Mouse (Mus musculus) kidney, adult 2 months (tissue): Measurements from ENCODE around the gene Gm12166. TPM values are rescaled to one million over a fixed set of nuclear protein-coding genes. Genes with fewer than 3 reads are reported as not detected.

Experiments
- DNase-seq: peaks from one replicate; pipeline ENCODE4 v3.0.0; 2021
- H3K27ac ChIP-seq: fragments of 200-500 bp; 2 replicates; pipeline ENCODE4 v1.5.1; 2012; ENCODE audit warnings: low read depth, low read length, control low read depth, inconsistent platforms; ENCODE audit not compliant: insufficient read depth
- H3K27me3 ChIP-seq: fragments of 200-500 bp; replicated peaks from 2 replicates; pipeline ENCODE4 v1.6.1; 2012; ENCODE audit warnings: mild to moderate bottlenecking, moderate library complexity, low read length, inconsistent platforms; ENCODE audit not compliant: control insufficient read depth, insufficient read depth
- H3K36me3 ChIP-seq: fragments of 200-500 bp; 2 replicates; pipeline ENCODE4 v1.6.1; 2012; ENCODE audit warnings: mild to moderate bottlenecking, moderate library complexity, low read length, inconsistent platforms; ENCODE audit not compliant: control insufficient read depth, insufficient read depth
- H3K4me1 ChIP-seq: fragments of 200-500 bp; 2 replicates; pipeline ENCODE4 v1.6.1; 2011; ENCODE audit warnings: low read length; ENCODE audit not compliant: control insufficient read depth, insufficient read depth
- H3K4me3 ChIP-seq: fragments of 200-500 bp; 2 replicates; pipeline ENCODE4 v1.5.1; 2011; ENCODE audit warnings: mild to moderate bottlenecking, low read depth, low read length, control low read depth; ENCODE audit not compliant: insufficient read depth
- CTCF ChIP-seq: fragments of 200-500 bp; conservative IDR thresholded peaks from 2 replicates; pipeline ENCODE4 v1.5.1; 2011; ENCODE audit warnings: low read depth, mild to moderate bottlenecking, control low read depth, low read length, moderate library complexity, mixed read lengths; ENCODE audit not compliant: insufficient read depth, insufficient read length
- POLR2A ChIP-seq: fragments of 200-500 bp; IDR thresholded peaks from one replicate; pipeline ENCODE4 v1.6.1; 2011; ENCODE audit warnings: low read depth, low read length, control low read depth
- WGBS: fragments of 180-500 bp; shearing (Covaris S2); methylation state at CpG from one replicate; pipeline ENCODE4 v1.1.7; 2018; 5-methylcytosine and 5-hydroxymethylcytosine counted together
- polyA plus RNA-seq: library from polyadenylated mRNA; depleted of rRNA; stranded (reverse); fragments of >200 nt; gene quantifications from 2 replicates; pipeline ENCODE4 v1.2.3, GENCODE M21; 2012

Gm12166 gene
- polyA plus RNA-seq, 1 experiment = 9.6 TPM

DNA sequence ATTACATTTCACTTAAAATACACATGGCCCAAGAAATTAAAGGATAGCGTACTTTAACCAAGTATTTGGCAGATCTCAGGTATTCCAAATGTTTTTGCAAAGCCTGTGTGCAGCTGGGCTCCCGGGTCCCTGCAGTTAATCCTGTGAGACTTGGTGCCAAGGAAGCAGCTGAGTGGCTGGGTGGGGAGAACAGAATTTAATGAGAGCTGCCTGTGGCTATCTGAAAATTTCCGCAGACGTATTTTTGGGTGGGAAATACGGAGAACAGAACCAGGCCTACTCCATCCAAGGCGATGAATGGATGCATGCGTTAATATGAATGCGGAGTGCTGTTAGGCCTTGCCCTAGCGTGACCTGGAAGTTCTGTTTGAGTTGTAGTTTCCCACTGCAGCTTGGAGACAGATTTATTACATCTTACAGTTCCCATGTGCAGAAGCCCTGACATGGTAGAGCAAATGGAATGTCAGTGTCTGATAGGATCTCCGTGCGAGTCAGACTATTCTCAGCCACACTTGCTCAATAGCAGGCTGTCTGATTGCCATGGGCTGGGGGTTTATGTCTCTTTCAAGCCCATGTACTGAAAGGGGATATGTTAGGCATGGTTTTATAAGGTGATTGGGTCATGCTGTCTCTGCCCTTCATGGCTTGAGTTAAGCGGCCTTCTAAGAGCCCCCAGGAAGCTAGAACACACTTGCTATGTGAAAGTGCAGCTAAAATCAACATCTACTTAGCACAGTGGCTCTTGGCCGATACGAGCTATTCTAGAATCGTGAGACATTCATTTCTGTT is 21.1 kb upstream of the Gm12166 start:
- no peaks in the 10 kb centered on the region for H3K27me3 ChIP-seq
- DNase-seq = peak; percentile 49
- H3K4me1 ChIP-seq = peaks cover 3% of the 10 kb centered on the region
- H3K27ac ChIP-seq = 0 out of 2 replicates have a peak overlapping the region, but pooled peaks have one; percentile 19
- 45% methylated on average over 15 of the region's 15 CpGs for WGBS
- no peak for TF ChIP-seq CTCF
- TF ChIP-seq POLR2A = no peak
- no peak overlapping the region for H3K4me3 ChIP-seq
- no peaks in the 10 kb centered on the region for H3K36me3 ChIP-seq

DNA sequence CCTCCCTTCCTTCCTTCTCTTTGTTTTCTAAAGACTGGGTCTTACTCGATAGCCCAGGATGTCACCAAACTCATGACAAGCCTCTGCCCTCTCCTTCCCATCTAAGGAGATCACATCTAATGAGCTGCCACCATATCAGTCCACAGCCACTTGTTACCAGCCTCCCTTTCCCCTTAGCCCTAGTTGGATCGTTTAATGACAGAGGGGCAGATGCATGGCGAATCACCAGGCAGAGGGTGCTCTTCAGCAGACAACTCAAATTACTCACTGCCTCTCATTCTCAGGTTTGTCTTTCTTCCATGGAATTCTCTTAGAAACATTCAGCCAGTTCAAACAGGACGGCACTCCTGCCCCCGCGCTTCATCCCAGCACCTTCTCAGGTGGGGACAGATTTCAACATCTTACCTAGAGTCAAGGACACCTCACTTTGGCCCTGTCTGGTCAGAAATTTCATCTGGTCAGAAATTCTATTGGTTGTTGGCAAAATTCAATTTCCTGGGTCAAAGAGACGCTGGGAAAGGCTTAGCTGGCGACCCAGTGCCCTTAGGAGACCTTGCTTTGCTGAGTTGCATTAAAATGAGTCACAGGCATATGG is 20.4 kb upstream of the Gm12166 start:
- peaks cover 3% of the 10 kb centered on the region for H3K4me1 ChIP-seq
- no peak for DNase-seq

DNA sequence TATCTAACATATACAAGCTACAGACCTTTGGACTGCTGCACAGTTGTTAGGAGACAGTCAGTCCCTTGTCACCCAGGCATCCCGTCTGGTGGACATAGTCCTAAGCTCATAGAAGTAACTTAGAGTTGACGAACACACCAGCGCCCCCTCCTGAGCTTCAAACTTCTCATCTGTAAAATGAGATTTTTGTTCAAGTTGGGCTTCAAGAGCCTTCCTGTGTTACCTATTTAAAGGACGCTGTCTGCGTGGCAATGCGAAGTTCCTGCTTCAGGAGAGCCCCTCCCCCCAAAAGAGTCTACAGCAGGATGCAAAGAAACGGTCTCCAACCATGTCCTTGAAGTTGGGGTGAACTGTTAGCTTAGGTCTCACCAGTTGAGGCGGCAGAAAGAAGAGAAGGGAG is 18.7 kb upstream of the Gm12166 start:
- Histone ChIP-seq H3K4me3 (no peak overlapping the region), H3K4me1 (peaks cover 3% of the 10 kb centered on the region), H3K36me3 (no peaks in the 10 kb centered on the region), H3K27ac (no peak overlapping the region), H3K27me3 (no peaks in the 10 kb centered on the region)
- whole genome bisulfite sequencing = 70% methylated on average over 8 of the region's 8 CpGs
- TF ChIP-seq POLR2A (no peak), CTCF (no peak)
- no peak for DNase-seq

More for the DNA sequence above, 20.4 kb upstream of the Gm12166 start:
- H3K27me3 ChIP-seq = no peaks in the 10 kb centered on the region
- H3K27ac ChIP-seq = no peak overlapping the region
- 71% methylated on average over 8 of the region's 8 CpGs for WGBS
- H3K36me3 ChIP-seq = no peaks in the 10 kb centered on the region
- no peak for TF ChIP-seq POLR2A
- no peak for TF ChIP-seq CTCF
- no peak overlapping the region for H3K4me3 ChIP-seq

DNA sequence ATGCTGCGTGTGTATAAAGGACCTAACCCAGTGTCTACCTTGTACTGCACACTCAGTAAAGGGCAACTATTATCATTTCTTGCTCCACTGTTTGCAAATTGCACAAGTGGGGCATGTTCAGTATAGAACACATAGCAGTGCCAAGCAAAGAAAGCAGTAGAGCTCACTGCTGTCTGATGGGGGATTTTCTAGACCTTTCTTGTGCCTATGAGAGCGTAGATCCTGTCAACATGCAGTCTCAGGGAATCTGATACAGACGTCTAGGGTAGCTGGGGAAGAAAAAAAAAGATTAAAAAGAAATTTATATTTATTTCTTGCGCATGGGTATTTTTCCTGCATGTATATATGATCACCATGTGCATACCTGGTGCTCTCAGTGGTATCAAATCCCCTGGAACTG is 18.0 kb upstream of the Gm12166 start:
- WGBS = 86% methylated on average over 4 of the region's 4 CpGs
- Histone ChIP-seq H3K27me3 (no peaks in the 10 kb centered on the region), H3K4me1 (peaks cover 3% of the 10 kb centered on the region), H3K36me3 (no peaks in the 10 kb centered on the region), H3K27ac (peak overlapping the region; percentile 63), H3K4me3 (no peak overlapping the region)
- TF ChIP-seq CTCF (no peak), POLR2A (no peak)
- DNase-seq = no peak

DNA sequence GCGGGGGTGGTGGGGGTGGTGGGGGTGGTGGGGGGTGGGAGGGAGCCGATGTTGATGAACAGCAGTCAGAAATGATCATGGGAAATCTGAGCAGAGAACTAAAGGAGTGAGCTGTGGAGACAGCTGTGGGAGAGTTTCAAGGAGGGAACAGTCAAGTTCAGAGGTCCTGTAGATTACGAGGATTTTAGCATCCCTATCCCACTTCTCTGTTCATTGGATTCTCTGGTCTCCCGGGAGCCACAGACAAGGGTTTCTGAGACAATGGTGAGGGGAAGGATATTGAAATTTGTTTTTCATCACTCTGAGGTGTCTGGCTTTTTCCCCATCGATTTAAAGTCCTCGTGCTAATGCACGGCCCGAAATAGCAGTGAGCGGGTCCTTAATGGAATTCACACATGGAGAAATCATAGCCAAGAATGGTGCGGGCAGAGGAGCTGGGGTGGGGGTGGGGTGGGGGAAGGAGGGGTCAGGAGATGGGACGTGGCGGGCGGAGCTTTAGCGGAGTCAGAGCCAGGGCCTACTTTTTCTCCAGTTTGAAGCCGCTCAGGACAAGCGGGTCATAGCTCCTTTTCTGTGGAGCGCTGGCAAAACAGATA is 17.4 kb upstream of the Gm12166 start:
- H3K27me3 ChIP-seq = no peaks in the 10 kb centered on the region
- no peaks in the 10 kb centered on the region for H3K36me3 ChIP-seq
- no peak overlapping the region for H3K4me3 ChIP-seq
- peaks cover 3% of the 10 kb centered on the region for H3K4me1 ChIP-seq
- TF ChIP-seq CTCF (no peak), POLR2A (no peak)
- peak overlapping the region; percentile 63 for H3K27ac ChIP-seq
- WGBS = 31% methylated on average over 17 of the region's 17 CpGs
- DNase-seq = no peak

DNA sequence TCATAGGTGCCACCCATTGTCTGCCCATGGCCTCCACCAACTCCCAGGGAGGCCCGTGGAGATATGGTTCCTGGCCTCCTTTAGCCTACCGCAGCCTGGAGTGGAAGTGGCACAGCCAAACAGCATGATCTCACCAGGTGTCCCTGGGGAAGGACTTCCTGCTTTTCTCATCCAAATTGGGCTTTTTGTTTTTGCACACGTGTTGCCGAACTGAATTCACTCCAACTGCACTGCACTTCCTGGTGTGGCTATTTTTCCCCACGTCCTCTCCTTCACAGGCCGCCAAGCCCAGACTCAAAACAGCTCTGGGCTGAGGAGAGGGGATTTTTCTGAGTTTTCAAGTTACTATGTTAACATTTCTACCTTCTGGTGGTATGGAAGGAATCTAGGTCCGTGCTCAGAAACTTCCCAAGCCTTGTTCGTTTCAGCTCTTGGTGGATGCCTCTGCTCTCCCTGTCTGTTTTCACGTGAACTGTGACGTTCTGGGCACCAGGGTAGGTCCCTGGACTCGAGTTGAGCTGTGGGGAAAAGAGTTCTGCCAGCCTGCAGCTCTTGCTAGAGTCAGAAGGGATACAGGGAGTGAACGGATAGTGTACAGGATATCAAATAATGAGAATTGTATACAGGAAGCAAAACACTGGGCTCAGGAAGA is 16.8 kb upstream of the Gm12166 start:
- Histone ChIP-seq H3K27me3 (no peaks in the 10 kb centered on the region), H3K27ac (peak overlapping the region; percentile 45), H3K4me3 (no peak overlapping the region), H3K4me1 (peaks cover 3% of the 10 kb centered on the region), H3K36me3 (no peaks in the 10 kb centered on the region)
- 27% methylated on average over 12 of the region's 12 CpGs for WGBS
- peak; percentile 74 for DNase-seq
- TF ChIP-seq CTCF (no peak), POLR2A (no peak)
